Comparison of ENCODE assay signal across 8 mouse cellular contexts in genomic region chr16:91546391-91546835, GRCm38 (mm10). TPM values are rescaled to one million over a fixed set of nuclear protein-coding genes. Genes with fewer than 3 reads are reported as not detected.
DNase-seq lines count a peak whose midpoint lies in the region; ATAC-seq lines count a peak whose summit lies in the region.

No protein-coding gene starts in this region.

- no peaks in the 10 kb centered on the region for H3K36me3 ChIP-seq in heart, embryonic 13.5 days
- H3K36me3 ChIP-seq in midbrain, embryonic 16.5 days (ENCODE audit: control insufficient read depth, insufficient read depth, low read length): no peaks in the 10 kb centered on the region

- peak overlapping the region; percentile 98 for H3K9ac ChIP-seq in heart, embryonic 13.5 days
- H3K9ac ChIP-seq in midbrain, embryonic 16.5 days (ENCODE audit: low read depth, low read length): peak overlapping the region; percentile 99

- ATAC-seq in heart, embryonic 13.5 days (ENCODE audit: extremely low read depth, insufficient number of reproducible peaks, low FRiP score, low TSS enrichment): 0 out of 2 replicates have a peak, but pooled peaks have one; percentile 2
- ATAC-seq in midbrain, embryonic 16.5 days: peak; percentile 54
- ATAC-seq in inflammation-experienced regulatory T-cells, adult 6 months: no peak

- no peaks in the 10 kb centered on the region for H3K9me3 ChIP-seq in heart, embryonic 13.5 days
- no peaks in the 10 kb centered on the region for H3K9me3 ChIP-seq in midbrain, embryonic 16.5 days (replicated peaks; ENCODE audit: control insufficient read depth, low read length, poor library complexity, severe bottlenecking)

- H3K27me3 ChIP-seq in heart, embryonic 13.5 days (replicated peaks): no peaks in the 10 kb centered on the region
- H3K27me3 ChIP-seq in midbrain, embryonic 16.5 days (ENCODE audit: control insufficient read depth, insufficient read depth, low read depth, low read length): no peaks in the 10 kb centered on the region

- peak overlapping the region; percentile 91 for H3K27ac ChIP-seq in heart, embryonic 13.5 days (replicated peaks)
- no peak overlapping the region for H3K27ac ChIP-seq in midbrain, embryonic 16.5 days (ENCODE audit: low read length)

- 11% methylated on average over 14 of the region's 14 CpGs for WGBS in heart, embryonic 13.5 days
- 14% methylated on average over 14 of the region's 14 CpGs for WGBS in midbrain, embryonic 16.5 days

- peak overlapping the region; percentile 88 for H3K4me3 ChIP-seq in heart, embryonic 13.5 days
- peak overlapping the region; percentile 94 for H3K4me3 ChIP-seq in midbrain, embryonic 16.5 days (ENCODE audit: low read depth, low read length)

- DNase-seq in heart, adult 18-20 months: peak; percentile 70 to 76
- DNase-seq in heart, postnatal 4 days: no peak
- peak; percentile 48 for DNase-seq in brain, adult 2 months (ENCODE audit: low read depth, low spot score)
- peak; percentile 52 for DNase-seq in liver
- no peak for DNase-seq in ovary, postnatal 36 days (ENCODE audit: low spot score)

- peaks cover 61% of the 10 kb centered on the region for H3K4me1 ChIP-seq in heart, embryonic 13.5 days
- H3K4me1 ChIP-seq in midbrain, embryonic 16.5 days (ENCODE audit: control insufficient read depth, insufficient read depth, low read length): peaks cover 22% of the 10 kb centered on the region

- H3K4me2 ChIP-seq in heart, embryonic 13.5 days: peak overlapping the region; percentile 87
- H3K4me2 ChIP-seq in midbrain, embryonic 16.5 days (ENCODE audit: low read length): peak overlapping the region; percentile 69

RNA-seq across cellular contexts. Expression of gene Ifngr2, which starts 0.5 kb away (rescaled TPM):
- total RNA-seq in heart, adult 18-20 months (2021): 100 to 1,000 TPM; 121 to 129 TPM
- 10 to 100 TPM; 87.1 to 89.9 TPM for total RNA-seq in heart, postnatal 4 days (2021)
- 103 and 108 TPM in 2 replicates for polyA plus RNA-seq in heart, embryonic 13.5 days (2015; fragmentation: Nextera tagmentation; extraction: Ambion mirVana)
- polyA plus RNA-seq in midbrain, embryonic 16.5 days (2015; fragmentation: Nextera tagmentation; extraction: Ambion mirVana): 104 and 125 TPM in 2 replicates
- 10 to 100 TPM in 2 of 3 experiments, 1 to 10 TPM in 1; 3.4 to 30.9 (median 14.7) TPM for polyA plus RNA-seq in inflammation-experienced regulatory T-cells, adult 6 months (2017; shearing (Covaris generic))

RNA-seq across cellular contexts. Expression of gene Tmem50b, which starts 51.2 kb away (rescaled TPM):
- total RNA-seq in heart, adult 18-20 months (2021): 10 to 100 TPM; 42.4 to 46.6 TPM
- 10 to 100 TPM; 38.9 to 40.9 TPM for total RNA-seq in heart, postnatal 4 days (2021)
- polyA plus RNA-seq in heart, embryonic 13.5 days (2015; fragmentation: Nextera tagmentation; extraction: Ambion mirVana): 45.9 and 56.5 TPM in 2 replicates
- polyA plus RNA-seq in midbrain, embryonic 16.5 days (2015; fragmentation: Nextera tagmentation; extraction: Ambion mirVana): 95.1 and 106 TPM in 2 replicates
- 10 to 100 TPM; 28.2 to 36.1 (median 34.2) TPM for polyA plus RNA-seq in inflammation-experienced regulatory T-cells, adult 6 months (2017; shearing (Covaris generic))

Comparison
In these comparisons a context has a peak if more than half of its experiments do, and no peak if none do; other contexts are left out.
1. DNase-seq: peak in heart, adult 18-20 months (2 of 2), brain, adult 2 months (single experiment) and liver (single experiment); none in heart, postnatal 4 days (single experiment) and ovary, postnatal 36 days (single experiment).